Mouse (Mus musculus): Measurements from ENCODE around the gene Srpk1.

- TF ChIP-seq POLR2A (IDR thresholded peaks at IDR 0.05; ENCODE audit: low read depth, low read length) (no peak), ZMIZ1 (IDR thresholded peaks at IDR 0.05; ENCODE audit: low read depth, low read length) (no peak), CHD1 (IDR thresholded peaks at IDR 0.05; ENCODE audit: low read depth, low read length) (no peak), CTCF (conservative IDR thresholded peaks at IDR 0.05 in 1 of 2, IDR thresholded peaks at IDR 0.05 in 1 of 2; ENCODE audit: low read depth in 2 of 2, low read length in 2 of 2) (no peak)
Measured at GRCm38 (mm10) chr17:28659564-28659963, 37.1 kb upstream of the Srpk1 start.
